Mouse (Mus musculus): ENCODE data around the gene Has3.
"Not testable (repeated sequence)": the region's sequence is repeated elsewhere in the genome, so short reads cannot be mapped to it uniquely, and the experiment has no call there.

Gene Has3

GRCm38 (mm10) chr8:106887336-106888189, 17.5 kb downstream of the Has3 start:
- peak; percentile 89 for DNase-seq (ENCODE audit: low read depth)

GRCm38 (mm10) chr8:106888803-106889202, 18.8 kb downstream of the Has3 start:
- DNase-seq (ENCODE audit: low read depth), result peak; percentile 42

GRCm38 (mm10) chr8:106892210-106892805, 22.3 kb downstream of the Has3 start:
- peak; percentile 85 for DNase-seq (ENCODE audit: low read depth)

- DNase-seq (ENCODE audit: low read depth), result peak; percentile 58
Measured at GRCm38 (mm10) chr8:106892806-106893451, 22.9 kb downstream of the Has3 start.

GRCm38 (mm10) chr8:106893481-106894156, 23.6 kb downstream of the Has3 start, which contains the start of gene Utp4:
Gene Utp4 (plus strand): TSS chr8:106893636.
- DNase-seq (ENCODE audit: low read depth), result peak; percentile 86

- no peak for DNase-seq (ENCODE audit: low read depth)
Measured at GRCm38 (mm10) chr8:106899473-106899872, 29.4 kb downstream of the Has3 start.

GRCm38 (mm10) chr8:106905727-106906480, 35.9 kb downstream of the Has3 start:
- DNase-seq (ENCODE audit: low read depth), result peak; percentile 54

- DNase-seq (ENCODE audit: low read depth), result no peak
Measured at GRCm38 (mm10) chr8:106906635-106907034, 36.6 kb downstream of the Has3 start.

GRCm38 (mm10) chr8:106907450-106907849, 37.4 kb downstream of the Has3 start:
- no peak for DNase-seq (ENCODE audit: low read depth)

- no peak for DNase-seq (ENCODE audit: low read depth)
Measured at GRCm38 (mm10) chr8:106908291-106908690, 38.2 kb downstream of the Has3 start.

- DNase-seq (ENCODE audit: low read depth), result no peak
Measured at GRCm38 (mm10) chr8:106913631-106914030, 43.6 kb downstream of the Has3 start.

GRCm38 (mm10) chr8:106919721-106920394, 49.8 kb downstream of the Has3 start:
- DNase-seq (ENCODE audit: low read depth), result no peak

GRCm38 (mm10) chr8:106920395-106920741, 50.3 kb downstream of the Has3 start:
- DNase-seq (ENCODE audit: low read depth), result no peak

GRCm38 (mm10) chr8:106924057-106924456, 54.0 kb downstream of the Has3 start:
- DNase-seq (ENCODE audit: low read depth), result no peak

GRCm38 (mm10) chr8:106924904-106925349, 54.9 kb downstream of the Has3 start:
- DNase-seq (ENCODE audit: low read depth), result no peak

GRCm38 (mm10) chr8:106925446-106925845, 55.4 kb downstream of the Has3 start:
- no peak for DNase-seq (ENCODE audit: low read depth)

GRCm38 (mm10) chr8:106927247-106927646, 57.2 kb downstream of the Has3 start:
- peak; percentile 66 for DNase-seq (ENCODE audit: low read depth)

- not testable (repeated sequence) for DNase-seq (ENCODE audit: low read depth)
Measured at GRCm38 (mm10) chr8:106928182-106928581, 58.1 kb downstream of the Has3 start.

- DNase-seq (ENCODE audit: low read depth), result no peak
Measured at GRCm38 (mm10) chr8:106929155-106929913, 59.3 kb downstream of the Has3 start.

GRCm38 (mm10) chr8:106929921-106930320, 59.9 kb downstream of the Has3 start:
- no peak for DNase-seq (ENCODE audit: low read depth)

Measured in 416B (cell line).